Mouse (Mus musculus): ENCODE data around the gene Eps8. TPM values are rescaled to one million over a fixed set of nuclear protein-coding genes. Genes with fewer than 3 reads are reported as not detected.

The Eps8 gene
- total RNA-seq, 2 experiments from 2014 or later = 43.3 to 47.7 TPM

DNA sequence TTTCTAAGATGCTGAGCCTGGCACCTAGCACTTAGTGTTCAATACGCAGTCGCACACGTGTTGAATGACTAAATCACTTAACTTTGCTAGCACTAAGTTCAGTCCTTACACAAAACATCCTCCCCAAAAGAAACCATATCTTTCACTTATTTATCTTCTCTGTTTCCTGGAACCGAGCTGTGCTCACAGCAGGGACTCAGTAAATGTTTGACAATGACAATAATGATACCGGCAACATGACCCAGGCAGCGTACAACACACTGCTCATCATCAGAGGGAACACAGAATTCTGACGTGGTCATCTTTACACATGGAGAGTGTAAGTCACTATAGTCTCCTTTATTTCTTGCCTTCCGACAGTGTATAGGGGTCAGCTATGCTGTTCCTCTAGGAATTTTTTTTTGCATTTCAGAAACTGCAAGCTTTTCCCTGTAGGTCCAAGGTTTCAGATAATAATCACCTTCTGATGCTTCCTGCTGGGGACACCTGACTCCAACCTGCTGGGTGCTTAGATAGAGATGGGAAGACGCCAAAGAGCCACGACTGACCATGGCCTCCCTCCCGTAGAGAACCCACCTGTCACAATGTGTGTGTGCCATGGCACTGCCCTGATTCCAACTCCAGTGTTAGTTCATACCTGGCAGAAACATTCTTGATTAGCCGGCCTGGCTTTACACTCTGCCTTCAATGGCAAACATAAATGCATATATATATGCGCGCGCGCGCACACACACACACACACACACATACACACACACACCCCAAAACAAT lies 46.3 kb downstream of the Eps8 start:
- DNase-seq = no peak

DNA sequence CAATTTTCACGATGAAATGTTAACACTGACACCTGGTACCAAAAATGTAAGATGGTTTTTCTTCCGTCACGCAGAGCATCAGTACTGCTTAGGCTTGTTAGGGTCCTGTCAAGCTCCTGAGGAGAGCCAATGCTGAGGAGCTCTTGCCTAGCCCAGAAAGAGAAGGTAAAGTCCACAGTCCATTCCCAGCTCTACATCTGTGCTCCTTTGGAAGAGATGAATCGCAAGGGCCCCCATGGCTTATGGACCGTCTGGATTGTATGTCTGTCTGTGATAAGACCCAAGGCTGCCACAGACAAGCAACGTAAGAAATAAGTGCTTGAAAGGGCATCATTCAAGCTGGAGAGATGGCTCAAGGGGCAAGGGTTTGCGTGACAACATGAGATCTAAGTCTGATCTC lies 48.1 kb downstream of the Eps8 start:
- no peak for DNase-seq

DNA sequence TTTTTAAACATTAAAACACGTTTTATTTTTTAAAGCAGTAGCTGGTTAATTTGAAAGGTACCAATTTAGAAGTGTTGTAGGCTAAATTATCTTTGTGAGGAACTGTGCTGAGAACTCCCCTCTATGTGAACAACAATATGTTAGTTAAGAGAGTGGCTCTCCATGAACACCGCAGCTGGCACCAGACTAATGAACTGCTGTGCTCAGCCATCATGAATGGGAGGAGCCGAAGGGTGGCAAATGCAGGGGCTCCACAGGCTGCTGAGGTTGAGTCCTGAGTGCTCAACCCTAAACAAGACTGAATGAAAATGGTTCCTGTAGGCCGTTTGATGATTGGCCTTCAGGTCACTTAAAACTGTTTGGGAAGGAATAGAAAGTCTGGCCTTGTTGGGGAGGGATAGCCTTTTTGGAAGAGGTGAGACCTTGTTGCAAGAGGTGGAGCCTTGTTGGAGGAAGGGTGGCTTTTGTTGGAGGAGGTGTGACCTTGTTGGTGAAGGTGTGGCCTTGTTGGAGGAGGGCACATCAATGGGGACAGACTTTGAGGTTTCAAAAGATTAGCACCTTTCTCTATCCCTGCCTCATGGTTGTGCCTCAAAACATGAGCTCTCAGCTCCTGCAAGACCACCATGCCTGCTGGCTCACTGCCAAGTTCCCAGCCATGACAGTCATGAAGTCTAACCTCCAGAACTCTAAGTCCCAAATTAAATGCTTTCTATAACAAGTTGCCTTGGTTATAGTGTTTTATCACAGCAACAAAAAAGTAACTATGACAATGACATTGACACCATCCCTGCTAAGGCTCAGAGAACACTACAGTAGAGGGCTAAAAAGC lies 50.0 kb downstream of the Eps8 start:
- DNase-seq = no peak

DNA sequence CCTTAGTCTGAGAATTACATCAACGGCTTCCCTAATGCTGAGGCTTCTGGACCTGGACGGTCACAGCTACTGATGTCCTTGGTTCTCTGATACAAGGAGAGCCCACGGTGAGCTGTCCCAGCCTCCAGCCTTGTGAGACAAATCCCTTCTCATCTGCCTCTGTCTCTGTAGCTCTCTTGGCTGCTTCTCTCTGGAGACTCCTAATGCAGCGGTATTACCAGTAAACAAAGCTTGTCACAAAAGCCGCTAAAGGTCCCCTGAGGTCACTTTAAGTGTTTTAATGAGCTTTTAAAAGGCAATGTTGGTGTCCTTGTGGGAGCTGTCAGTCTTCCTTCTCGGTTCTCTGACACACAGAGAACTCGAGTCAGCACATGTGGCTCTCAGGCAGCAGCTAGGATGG lies 56.4 kb downstream of the Eps8 start:
- DNase-seq = no peak

DNA sequence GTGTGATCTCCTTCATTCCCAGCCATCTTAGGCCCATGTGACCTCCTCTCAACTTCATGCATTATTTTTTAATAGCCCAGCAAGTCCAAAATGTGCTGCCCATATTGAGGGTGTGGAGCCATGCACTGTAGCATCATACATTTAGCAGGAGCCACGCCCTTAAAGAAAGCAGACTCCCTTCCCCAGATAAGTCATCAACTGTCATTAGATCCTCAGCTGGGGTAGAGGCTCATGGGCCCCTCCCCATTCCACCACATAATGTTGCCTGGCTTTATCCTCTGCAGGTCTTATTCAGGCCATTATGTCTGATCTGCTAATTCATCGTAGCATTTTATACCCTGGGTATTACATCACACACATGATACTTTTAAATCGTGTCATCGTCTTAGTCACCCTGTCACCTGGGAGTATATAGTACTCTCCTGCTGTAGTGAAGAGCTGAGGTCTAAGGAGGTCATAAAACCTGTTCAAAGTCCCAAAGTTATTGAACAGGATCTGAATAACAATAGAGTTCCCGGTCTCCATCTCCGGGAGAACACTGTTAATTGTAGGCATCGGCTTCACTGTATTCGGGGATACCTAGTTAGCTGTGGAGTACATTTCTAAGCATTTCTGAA lies 57.1 kb downstream of the Eps8 start:
- no peak for DNase-seq

DNA sequence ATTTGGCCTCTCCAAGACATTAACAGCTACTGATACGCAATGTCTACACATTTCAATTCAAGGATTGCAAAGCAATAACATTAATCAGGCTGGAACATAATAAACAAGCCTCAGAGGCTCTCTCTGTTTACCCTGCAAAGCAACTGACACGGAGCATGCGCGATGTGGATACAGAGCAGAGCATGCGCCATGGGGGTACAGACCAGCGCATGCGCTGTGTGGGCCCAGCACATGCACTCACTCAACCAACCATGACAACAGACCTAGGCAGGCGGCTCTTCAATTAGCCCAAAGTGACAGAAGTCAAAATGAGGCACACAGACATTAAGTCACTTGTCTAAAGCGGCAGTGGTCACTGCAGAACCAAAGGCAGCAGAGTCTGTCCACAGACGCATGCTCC lies 62.1 kb downstream of the Eps8 start:
- no peak for DNase-seq

DNA sequence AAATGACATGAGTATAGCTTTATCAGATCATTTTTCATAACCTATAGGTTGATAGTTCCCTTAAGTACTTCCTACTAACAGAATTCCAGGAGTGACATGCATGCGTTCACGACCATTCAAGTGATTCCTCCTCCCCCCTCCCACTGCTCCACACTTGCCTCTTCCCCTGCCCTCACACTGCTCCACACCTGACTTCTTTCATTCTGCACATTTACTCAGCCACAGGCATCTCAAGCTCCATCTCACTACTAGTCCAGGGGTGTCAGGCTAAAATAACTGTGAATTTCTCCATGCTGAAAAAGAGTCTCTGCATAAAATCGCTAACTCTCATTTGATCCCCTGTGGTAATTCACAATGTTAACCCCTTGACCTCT lies 65.4 kb downstream of the Eps8 start:
- DNase-seq = no peak

DNA sequence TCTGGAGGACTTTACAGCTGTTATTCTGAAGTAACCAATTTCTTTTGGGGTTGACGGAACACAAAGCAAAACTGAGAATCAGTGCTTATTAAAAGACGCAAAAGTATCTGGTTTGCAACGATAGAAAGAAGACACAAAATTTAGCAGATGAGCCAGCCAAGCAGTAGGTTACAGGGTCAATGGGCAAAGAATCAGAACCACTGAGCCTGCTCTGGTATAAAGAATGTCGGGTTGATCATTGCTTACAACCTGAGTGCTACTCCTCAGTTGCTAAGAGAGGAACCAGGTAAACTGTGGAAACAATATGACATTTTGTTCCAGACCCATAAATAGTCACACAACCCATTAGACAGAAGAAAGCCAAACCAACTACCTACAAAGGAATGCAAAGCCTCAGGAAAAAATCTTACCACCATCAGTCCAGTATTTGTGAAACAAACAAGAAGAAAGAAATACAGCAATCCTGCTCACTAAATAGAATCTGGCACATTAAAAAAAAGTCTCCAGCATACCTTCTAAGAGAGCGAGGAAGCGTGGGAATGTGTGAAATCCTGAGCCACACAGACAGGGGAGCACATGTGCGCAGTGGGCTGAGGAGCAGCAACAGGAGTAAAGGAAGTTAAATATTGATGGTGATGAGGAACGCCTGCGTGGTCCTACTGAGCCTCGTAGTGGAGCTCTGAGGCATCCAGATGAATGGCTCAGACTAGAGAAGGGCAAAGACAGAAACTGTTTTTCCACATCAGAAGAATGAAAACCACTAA lies 66.0 kb downstream of the Eps8 start:
- peak; percentile 19 to 33 for DNase-seq

DNA sequence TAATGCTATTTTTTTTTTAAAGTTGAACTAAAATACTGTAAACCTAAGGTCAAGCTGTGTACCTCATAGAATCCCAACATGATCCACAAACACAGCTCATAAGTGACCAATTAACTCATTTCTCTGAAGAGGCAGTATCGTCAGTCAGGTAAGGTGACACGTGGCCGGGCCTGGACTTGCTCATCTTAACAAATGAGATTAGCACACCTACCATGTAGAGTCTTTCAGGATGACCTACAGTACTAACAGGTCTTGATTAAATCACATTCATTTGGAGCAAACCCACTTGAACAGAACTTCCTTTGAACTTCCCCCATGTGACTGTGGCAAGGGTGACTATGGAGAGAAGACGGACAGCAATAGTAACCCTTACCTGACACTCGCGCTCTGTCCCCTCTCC lies 66.8 kb downstream of the Eps8 start:
- DNase-seq = no peak

DNA sequence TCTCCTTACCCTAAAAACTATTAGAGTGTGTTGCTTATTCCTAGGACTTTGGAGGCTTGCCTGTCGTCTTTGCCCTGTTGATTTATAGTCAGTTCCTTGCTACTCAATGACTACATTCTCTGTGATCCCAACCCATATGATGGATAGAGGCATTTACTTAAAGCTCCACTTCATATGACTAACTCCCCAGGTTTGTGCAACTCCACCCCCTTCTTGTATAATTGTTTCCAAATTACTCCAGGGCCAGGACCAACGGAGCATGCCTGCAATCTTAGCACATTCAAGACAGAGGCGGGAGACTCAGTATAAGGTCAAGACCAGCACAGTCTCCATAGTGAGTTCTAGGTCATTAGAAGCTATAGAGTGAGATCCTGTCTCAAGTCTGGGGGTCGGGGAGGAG lies 69.4 kb downstream of the Eps8 start:
- no peak for DNase-seq

DNA sequence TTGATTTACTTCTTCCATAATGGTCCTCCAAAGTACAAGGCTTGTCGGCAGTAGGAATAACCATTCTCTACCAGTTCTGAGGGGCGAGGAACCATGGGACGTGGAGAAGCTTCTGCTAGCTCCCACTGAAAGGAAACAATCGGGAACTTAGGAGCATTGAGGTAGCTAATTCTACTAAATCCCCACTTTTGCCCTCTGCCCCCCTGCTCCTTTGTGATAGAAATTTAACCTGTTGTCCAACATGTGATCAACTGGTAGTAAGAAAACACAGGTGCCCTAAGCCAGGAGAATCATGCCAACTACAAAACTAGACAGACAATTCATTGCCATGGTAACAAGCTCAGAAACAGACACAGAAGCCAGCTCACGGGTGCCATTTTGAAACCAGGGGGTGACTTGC lies 71.6 kb downstream of the Eps8 start:
- no peak for DNase-seq

DNA sequence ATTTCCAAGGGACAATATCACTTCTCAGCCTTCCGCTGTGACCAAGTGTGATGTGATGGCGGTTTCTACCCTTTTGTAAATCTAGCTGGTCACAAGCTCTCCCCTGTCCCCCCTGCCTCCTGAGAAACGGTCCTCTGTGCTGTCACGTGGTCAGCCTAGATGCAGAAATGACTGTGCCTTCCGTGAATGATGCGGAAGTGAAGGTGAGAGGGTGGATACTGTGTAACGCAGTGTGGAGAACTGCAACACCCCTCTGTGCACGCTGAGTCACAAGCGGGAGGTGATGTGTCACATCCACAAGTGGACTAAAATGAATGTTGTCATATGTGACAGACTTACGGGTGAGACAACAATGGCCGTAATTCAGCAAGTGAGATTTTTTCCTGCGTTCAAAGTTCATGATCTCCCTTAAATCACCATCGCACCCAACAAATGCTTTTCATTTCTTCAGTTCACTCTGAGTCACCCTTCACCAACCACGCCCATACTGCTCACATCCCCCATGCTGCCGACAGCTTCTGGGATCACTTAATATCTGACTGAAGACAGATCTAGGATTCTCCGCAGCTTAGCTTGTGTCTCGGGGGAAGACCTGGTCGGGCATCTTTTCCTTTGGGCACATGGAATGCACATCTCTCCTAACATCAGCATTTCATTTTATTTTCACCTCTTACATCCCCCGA lies 72.3 kb downstream of the Eps8 start:
- no peak for DNase-seq

DNA sequence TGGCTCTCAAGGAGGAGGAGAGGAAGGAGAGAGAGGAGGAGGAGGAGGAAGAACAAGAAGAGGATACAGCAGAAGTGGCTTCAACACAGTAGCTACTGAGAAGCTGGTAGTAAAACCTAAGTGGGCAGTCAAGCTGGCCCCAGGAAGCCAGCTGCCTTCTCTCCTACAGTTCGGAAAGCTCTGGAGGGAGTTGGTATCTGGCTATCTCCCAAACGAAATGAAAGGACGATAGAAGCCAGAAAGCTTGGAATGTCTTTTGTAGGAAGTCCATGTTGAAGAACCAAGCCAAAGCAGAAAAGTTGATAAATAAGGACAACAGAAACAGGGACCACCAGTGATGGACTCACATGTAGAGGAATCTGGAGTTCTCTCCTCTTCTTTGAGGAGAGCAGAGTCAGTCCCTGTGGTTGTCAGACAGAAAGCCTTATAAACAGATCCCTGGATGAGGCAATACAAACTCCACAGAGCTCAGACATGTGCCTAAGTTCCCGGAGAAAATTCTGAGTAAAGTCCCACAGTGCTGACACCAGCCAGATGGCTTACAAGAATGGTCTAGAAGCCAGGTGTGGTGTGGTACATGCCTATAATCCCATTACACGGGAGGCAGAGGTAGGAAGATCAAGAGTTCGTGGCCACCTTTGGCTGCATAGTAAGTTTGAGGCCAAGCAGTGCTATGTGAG lies 73.2 kb downstream of the Eps8 start:
- no peak for DNase-seq

DNA sequence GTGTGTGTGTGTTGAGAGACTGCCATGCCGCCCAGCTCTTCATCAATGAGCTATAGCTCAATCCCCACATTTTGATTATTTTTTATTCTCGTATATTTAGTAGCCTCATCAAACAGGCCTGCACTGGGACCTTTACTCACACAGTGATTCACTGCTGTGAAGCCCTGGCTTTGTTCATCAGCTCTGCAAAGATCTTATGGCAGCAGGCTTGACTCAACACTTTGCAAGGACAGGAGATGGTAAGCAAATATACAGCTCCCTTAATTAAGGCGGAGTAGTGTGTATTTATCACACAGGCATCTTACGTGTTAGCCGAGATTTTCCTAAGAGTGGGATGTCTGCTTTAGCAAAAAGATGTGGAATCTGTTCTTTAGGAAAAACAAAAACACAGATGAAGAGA lies 74.2 kb downstream of the Eps8 start:
- no peak for DNase-seq

DNA sequence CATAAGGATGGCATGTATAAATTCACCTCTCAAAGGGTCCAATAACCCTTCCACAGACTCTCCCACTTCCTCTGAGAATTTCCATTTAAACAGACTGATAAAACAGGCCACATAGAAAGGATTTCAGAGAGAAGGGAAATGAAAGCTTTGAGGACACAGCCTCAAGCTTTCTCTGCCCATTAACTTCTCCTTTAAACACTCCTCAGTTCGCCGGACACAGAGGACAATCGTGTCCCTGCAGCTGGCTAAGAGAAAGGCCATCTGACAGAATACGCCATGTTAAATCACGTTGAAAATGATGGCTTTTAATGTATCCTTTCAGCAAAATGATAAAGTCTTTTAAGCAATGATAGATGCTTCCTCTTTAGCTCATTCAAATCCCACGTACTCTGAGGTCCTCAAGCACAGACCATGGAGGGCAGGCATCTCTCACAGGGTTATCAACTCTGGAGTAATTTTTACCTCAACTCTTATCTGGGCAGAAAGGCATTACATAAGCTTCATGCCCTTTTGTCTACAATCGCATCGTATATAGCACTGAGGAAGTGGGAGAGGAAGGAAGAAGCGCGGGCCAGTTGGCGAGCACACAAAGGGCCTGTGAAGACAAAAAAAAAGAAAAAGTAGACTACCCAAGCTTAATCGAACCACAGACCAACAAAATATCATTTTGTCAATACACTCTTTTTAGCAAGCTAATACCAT lies 77.9 kb downstream of the Eps8 start:
- DNase-seq = no peak

DNA sequence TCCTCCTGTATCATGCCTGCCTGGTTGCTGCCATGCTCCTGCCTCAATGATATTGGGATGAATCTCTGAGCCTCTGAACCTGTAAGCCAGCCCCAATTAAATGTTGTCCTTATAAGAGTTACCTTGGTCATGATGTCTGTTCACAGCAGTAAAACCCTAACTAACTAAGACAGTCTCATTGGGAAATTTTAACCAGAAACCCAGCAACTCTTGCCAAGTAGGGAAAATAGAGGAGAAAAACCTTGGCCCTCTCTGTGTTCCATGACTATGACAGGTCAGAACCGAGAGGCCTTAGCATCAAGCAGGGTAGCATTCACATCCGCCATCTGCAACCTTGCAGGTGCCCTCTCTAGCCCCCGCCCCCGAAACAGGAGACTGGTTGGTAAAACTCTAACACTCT lies 78.6 kb downstream of the Eps8 start:
- no peak for DNase-seq

DNA sequence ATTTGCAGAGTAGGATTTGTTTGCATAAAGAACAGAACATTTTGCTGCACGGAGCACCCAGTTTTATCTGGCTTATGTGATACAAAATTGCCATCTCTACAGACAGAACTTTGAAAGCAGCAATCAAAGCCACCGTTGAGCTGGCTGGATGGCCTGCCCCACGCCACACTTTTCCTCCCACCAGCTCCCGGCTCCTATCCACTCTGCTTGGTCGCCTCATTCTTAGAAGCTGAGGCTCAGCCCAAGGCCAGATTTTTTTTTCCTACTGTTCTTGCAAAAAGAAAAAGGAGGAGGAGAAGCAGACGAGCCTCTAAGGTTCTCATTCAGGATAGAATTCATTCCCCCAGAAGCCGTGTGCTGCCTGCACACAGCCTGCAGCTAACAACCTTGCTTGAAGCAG lies 80.8 kb downstream of the Eps8 start:
- no peak for DNase-seq

DNA sequence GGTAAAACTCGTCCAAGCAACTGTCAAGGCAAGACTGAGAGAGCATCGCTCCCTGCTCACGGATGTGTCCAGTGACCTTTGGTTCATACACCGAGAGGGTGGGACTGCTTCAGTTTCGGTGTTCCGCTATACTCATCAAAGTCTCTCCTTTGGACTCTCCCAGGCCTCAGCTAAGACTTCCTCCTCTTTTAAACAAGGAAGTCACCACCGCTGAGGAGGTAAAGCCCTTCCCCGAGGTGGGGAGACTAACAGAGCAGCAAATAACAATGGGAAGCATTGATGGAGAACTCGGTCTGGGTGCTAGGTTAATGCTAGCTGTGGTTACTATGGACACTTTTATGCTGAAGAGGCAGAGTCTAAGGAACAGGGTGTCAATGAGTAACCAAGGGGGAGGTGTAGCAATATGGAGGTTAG lies 84.0 kb downstream of the Eps8 start:
- no peak for DNase-seq

DNA sequence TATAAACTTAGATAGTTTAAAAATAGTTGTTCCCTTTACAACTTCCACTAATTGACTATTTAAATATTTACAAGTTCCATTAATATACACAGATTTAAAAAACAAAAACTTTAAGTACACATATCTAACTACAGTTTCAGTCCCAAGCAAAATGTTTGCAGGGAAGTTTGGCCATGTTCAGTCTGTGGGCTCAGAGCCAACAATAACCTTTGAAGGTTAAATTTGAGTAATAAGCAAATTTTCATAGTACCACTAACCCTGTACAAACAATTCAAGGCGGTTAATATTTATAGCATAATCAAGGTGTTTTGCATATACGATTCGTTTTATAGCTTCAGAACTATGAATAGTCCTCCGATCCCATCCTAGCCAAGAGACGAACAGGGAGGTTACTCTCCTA lies 84.7 kb downstream of the Eps8 start:
- DNase-seq = no peak

DNA sequence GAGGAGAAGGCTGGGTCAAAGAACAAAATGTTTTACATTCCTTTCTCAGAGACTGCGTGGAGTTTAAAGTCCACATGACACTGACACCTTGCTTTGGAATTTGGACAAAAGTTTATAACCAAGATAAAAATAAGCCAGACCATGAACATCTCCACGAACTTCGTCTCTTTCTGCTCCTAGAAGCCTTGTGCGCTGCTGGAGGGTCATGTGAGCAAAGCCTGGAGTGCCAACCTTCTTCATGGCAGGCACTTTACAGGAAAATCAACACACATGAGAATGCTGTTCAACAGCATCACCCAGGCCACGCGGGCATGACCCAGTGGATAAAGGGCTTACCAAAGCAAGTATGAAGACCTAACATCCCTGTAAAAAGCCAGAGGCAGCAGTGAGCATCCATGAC lies 85.6 kb downstream of the Eps8 start:
- DNase-seq = no peak

DNA sequence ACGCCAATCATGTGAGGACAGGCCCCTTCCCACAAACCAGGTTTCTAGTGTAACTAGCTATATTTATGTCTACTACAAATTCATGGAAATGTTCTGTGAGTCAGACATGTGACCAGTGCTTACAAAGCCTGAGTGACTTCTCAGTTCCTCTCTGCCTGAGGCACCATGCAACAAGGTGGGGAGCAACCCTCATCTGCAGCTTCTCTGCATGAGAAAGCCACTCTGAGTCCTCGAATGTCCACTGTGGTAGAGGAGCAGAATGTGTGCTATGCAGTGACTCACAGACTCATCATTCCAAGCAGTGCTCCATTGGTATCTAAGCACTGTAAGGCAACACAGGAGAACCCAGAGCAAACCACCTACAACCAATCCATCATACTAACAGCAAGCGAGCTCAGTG lies 88.8 kb downstream of the Eps8 start:
- DNase-seq = no peak

All from layer of hippocampus, postnatal 36 days (tissue).